Mouse (Mus musculus): Measurements from ENCODE around the gene Babam2.

Babam2 gene

DNA sequence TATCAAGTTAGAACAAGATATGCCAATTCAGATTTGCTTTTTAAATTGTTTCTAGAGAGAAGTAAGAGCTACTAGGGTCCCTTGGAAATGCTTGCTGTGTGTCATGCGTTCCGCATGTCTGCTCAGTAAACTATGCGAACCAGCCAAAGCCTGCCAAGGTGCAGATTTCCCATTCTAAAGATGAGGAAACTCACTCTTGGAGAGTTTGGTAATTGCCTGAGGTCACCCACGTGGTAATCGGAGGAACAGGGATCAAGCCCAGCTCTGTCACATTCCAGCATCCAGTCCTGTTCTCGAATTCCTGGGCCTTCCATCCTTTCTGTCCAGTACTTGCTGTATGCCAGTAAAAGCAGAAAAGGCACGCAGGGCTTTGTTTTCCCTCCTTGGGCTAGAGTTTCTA lies 345.7 kb downstream of the Babam2 start:
- CTCF ChIA-PET = no interaction called here

DNA sequence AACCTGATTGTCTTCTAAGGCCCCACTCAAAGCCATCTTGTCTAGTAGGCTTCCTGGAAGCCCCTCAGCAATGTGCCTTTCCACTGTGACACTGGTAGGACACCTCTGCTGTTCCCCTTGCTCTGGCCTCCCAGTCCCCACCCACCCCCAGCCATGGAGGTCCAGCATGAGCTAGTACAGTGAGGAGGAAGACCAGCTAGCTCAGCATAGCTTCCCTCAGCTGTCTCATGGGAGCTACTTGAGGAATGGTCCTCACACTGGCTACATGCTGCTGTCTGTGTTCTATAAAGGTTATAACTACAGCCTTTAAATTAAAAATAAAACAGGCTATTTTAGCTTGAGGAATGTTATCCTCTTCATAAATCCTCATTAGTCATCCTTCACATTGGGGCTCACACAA lies 346.5 kb downstream of the Babam2 start:
- CTCF ChIA-PET = interaction anchor here (0.6 kb wide), 2 partner anchors 46 to 246 kb away, joined by 5 read pairs; no protein-coding TSS in a partner anchor

DNA sequence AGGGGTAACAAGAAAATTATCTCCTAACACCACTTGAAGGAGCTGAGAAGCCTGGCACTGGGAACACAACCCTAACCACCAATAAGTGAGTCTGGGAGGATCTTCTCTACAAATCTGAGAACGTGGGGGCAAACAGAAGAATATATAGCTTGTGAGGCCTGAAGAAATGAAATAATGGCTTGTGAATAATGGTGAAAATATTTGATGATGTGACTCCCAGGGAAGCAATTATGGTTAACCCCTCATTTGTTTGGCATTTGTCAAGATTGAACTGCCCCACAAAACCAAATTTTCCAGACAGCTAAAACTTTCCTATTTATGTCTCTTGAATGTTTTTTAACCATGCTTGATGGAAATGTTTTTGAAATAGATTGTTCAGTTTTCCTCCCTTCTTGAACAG lies 354.4 kb downstream of the Babam2 start:
- CTCF ChIA-PET = no interaction called here

DNA sequence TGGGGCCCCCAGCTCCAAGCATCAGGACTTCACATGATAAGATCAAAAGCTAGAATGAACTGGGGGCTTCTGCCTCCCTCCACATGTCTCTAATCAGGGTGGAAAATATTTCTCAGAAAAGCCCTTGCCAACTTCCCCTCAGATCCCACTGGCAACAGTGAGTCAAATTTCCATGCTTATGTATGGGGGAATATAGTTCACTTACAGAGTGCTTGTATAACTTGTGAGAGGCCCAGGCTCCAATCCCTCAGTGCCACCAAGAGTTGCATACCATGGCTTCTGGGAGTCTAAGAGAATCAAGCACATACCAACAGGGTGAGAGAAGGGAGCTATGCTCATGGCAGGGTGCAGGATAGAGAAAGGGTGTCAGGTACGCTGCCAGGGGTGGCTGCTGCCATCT lies 355.0 kb downstream of the Babam2 start:
- CTCF ChIA-PET = no interaction called here

DNA sequence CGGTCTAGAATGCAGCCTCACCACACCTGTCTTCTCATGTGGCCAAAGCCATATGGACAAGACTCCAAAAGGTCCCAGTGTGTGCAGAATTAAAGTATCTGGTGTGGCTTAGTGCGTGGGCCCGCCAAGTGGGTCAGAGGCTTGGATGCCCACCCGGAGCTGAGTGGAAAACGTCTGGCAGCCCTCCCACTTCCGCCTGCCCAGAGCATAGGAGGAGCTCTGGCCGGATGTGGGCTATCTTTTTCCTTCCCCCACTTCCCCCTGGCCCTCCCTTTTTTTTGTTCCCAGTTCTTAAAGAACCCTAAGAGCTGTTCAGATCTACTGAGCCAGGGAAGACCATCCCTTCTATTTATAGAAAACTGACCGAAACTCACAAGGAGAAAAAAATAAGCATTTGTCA lies 356.0 kb downstream of the Babam2 start:
- CTCF ChIA-PET = interaction anchor here (0.6 kb wide), 1 partner anchor 174 kb away, joined by 4 read pairs; no protein-coding TSS in a partner anchor

DNA sequence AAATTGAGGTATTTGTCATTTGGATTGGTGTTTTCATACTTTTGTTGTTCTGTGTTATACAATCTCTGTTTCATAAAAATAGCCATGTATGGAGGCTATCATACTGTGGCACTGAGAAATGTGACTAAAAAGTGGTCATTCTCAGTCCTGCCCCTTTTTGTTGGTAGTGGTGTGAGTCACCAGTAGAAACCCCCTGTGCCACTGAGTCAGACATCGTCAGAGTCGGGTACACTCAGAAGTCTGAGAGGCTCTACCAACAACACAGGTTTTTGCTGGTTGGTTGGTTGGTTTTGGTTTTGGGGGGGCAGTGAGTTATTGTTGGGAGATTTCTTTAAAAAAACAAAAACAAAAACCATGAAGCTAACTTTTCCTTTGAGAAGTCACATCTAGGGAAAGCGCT lies 358.2 kb downstream of the Babam2 start:
- CTCF ChIA-PET = no interaction called here

DNA sequence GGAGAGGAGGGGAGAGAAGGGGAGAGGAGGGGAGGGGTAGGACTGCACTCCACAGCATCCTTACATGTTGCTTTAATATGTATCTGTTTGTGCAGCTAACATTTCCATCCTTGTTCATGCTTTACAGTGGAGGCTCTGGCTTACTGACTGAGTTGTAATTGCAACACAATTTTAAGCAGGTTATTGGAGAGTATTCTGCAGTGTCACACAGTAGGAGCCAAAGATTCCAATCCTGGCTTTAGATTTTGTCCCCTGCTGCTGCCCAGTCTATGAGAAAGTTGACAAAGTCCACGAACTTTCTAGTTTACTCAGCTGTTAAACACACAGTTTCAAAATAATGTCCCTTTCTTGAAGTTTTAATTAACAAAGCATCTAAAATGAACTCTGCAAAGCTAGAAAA lies 358.6 kb downstream of the Babam2 start:
- CTCF ChIA-PET = no interaction called here

DNA sequence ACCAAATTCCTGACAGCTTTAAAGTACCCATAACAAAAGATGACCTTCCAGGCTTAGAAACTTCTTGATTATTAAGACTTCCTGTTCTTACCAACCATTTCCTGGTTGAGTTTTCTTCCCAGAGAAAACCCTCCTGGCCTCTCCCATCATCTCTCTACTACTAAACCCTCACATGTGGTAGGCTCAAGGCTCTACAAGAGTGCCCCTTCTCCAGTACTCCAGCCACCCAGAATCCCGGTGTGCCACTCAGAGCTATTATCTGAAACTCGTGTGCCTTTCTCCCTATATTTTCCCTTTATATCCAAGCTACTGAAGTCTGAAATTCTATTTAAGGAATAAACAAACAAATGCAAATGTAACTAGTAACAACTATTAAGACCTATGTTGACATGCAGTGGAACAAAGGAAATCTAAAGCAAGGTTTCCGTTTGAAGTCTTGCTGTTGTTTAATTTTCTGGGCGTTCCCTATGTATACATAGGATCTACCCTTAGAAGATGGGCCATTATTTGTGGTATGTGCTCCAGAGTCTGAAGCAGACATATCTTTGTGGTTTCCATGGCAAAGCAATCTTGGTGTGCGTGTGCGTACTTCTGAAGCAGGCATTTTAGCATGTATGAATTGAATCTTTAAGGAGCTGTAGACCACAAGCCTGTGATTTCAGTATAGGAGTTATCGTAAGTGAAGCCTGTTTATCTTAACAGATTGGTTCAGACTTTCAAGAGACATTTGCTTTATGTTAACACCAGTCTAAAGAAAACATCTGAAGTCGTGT lies 361.2 kb downstream of the Babam2 start:
- CTCF ChIA-PET = no interaction called here

DNA sequence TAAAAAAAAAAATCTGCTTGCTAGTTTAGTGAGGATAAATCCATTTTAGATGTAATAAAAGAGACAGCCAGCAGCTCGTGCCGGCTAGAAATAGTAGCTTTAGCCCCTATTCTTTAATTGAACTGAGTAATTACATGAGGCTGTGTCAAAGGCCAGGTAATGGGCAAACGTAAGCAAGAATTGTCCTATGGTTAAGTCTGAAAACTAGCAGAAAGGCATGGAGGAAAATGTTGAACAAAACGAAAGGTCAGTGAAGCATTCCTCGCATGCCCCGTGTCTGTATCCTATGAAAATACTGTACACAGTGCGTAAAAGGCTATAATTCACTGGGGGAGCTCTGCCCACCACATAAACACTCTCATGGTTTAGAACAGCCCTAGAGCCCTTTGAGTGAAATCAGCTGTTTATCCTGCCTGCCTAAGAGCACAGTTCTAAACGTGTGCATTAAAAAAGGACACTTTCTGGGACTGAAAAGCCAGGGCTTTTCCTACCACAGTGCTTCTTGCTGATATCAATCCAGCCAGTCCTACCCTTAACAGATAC lies 361.8 kb downstream of the Babam2 start:
- CTCF ChIA-PET = no interaction called here

DNA sequence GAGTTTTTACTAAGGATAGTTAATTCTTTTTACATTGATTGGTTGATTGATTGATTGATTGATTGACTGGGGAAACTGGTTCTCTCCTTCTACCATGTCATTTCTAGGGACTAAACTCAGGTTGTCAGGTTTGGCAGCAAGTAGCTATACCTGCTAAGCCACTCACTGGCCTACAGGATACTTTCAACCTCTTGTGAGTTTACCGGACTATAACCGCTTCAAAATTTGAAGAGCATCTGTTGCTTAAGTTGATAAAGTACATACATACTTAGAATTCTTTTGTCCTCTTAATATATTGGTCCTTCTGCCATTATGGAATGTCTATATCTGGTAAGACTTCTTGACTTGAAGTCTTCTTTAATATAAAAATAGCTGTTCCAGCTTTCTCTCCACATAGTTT lies 363.0 kb downstream of the Babam2 start:
- CTCF ChIA-PET = no interaction called here

DNA sequence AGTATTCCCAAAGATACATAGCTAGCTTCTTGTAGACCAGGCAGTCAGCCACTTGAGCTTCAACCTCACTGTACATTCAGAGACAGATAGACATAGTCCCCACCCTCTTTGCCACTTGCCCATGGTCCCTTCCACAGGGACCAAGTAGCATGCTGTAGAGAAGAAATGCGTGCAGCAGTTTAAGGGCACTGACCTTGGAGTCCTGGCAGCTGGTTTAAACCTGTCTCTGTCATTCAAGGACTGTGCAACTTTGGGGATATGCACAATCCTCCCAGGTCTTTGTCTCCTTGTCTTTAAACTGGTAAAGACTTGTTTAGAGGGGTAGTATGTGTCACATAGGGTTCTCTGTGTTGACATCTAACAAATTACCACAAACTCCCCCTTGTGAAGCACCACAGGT lies 364.4 kb downstream of the Babam2 start:
- CTCF ChIA-PET = no interaction called here

DNA sequence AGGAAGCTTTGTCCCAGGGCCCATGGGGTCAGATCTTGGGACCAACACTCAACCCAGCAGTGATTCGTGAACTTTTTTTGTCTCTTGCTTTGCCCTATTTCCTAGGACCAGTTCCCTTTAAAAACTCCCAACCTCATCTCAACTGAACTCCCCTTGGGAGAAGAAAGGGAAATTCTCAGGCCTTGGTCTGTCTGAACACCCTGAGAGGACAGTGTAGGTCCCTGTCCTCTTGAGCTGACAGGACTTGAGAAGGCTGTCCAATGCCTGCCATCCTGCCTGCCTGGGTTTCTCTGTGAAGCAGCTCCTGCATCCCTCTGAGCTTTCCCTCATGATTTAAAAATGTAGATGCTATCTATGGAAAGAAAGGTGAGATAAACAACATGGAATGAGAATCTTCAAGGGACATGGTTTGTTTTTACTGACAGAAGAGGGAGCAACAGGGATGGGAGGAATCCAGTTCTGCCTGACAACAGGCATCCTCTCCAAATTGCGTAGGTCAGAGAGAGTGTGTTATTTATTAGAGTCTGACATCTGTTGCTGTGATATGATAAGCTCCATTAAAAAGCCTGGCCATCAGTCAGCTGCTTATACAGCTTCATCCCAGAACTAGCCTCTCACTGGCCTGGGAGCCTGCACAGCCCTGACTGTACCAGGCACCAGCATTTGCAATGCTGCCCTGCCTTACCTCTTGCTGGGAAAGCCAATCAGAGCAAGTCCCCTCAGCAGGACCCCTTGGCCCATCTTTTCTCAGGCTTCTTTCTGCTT lies 367.0 kb downstream of the Babam2 start:
- CTCF ChIA-PET = no interaction called here

DNA sequence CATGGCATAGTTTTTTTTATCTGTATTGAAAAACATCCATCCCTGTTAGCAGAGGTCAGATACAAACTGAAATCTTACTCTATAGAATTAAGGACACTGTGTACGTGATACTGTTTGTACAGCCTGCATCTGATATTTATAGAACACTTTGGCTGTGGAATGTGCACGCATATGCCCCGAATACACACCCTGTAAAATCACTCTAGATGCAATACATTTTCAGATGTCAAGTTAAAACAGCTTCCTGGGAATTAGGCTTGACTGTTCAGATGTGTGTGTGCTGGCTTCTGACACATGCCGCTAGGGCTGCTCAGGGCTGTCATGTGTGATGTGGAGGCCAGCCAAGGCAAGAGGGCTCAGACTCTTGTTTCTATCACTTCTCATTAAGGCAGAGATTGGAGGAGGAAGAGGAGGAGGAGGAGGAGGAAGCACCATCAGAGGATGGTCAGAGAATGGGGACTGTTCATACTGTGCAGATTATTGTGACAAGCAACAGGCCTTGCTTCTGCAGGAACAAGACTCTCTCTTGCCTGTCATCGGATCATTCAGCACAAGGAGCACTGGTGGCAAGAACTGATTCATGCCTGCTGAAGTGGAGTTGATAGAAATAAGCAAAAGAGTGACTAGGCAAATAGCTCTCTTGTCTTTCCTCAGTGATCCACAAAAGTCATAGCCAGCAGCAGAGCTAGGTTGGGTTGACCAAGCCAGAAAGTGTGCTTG lies 368.7 kb downstream of the Babam2 start:
- CTCF ChIA-PET = interaction anchor here (0.5 kb wide), 1 partner anchor 33 kb away, joined by 7 read pairs; no protein-coding TSS in a partner anchor

DNA sequence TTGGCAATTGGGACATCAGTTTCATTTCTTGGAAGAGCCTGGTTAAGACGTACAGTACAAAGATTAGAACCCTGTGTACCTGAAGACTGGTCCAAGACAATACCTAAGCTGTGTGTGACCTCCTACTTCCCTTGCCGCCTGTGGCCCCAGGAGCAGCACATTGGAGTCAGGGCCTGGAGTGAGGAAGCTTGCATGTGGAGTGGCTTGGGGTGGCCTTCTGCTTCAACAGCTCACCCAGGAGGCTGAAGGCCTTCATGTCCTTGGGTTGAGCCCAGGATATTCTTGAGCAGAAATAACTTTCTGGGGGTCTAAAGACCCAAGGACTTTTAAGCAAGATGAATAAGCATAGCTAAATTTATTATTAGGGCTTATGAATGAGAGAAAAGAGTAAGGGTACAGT lies 369.4 kb downstream of the Babam2 start:
- CTCF ChIA-PET = interaction anchor here (0.5 kb wide), 1 partner anchor 34 kb away, joined by 7 read pairs; no protein-coding TSS in a partner anchor

DNA sequence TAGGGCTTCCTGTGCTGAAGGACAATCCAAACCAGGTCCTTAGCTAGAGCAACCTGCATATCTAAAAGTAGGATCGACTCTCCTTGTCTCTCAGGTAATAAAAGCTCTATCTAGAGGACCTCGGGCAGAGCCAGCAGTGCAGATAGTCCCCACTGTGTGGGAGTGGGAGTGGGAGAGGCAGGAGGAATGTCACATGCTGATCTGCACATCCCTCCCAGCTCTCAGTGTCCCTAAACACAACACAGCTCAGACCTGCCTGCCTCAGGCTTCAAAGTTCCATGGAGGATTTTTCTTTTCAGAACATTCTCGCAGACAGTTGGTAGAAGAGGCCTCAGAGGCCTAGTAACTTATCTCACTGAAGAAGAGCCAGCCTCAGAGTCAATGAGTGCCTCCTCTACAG lies 371.1 kb downstream of the Babam2 start:
- CTCF ChIA-PET = no interaction called here

DNA sequence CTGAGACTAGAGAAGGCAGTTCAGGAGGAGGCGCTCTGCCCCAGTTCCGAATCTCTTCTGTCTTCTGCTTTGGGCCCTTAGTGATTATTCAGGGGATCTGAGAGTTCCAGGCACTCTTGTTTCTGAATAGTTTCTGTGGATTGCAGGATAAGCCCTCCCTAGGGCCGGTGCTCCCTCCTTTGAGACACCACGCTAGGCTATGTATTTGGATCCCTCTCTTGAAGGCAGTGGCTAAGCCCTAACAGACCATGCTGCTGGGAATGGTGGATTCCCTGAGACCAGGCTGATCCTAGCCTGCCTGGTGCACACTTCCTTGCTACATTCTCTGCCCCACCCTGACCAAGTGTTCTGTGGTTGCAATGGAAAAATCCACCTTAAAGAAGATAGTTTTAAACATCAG lies 371.6 kb downstream of the Babam2 start:
- CTCF ChIA-PET = no interaction called here

DNA sequence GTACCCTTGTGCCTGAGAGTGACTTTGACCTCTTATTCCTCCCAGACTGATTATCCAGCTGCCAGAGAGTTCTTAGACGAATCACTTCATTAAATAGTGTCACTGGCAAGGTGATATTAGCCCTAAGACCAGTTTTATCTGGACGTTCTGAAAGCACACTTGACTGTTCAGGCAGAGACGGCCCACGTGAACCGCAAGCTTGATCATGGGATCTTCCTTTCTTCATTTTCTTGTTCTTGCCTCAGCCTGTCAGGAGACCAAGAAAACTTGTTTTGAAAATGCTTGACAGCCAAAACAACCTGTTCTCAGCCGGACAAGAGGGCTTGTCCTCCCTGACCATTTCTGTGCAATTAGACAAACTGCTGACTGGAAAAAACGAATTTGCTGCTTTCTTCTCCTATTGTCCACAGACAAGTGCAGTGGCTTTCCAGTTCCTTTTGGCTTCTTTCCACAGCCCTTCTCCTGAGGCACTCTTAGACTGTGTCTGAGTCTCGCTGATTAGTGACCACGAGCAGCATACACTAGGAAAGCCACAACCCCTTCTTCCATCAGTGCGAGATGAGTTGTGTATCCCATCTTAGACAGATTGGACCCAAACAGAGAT lies 372.2 kb downstream of the Babam2 start:
- CTCF ChIA-PET = no interaction called here

DNA sequence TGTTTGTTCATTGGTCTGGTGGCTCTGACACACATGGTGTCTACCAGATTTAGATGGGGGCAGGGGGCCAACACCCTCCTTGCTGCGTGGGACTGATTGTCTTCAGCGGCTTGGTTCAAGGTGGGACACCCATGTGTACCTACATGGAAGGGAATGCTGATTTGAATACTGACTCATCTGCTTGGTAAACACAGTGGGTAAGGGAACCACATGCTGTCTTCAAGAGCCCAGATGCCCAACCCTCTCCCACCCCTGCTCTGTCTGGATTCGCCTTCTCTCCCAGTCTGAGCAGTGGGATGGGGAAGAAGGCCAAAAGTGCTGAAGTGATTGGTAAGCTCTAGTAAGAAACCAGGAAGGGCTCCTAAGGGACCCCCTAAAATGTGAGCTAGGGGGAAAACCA lies 373.3 kb downstream of the Babam2 start:
- CTCF ChIA-PET = no interaction called here

DNA sequence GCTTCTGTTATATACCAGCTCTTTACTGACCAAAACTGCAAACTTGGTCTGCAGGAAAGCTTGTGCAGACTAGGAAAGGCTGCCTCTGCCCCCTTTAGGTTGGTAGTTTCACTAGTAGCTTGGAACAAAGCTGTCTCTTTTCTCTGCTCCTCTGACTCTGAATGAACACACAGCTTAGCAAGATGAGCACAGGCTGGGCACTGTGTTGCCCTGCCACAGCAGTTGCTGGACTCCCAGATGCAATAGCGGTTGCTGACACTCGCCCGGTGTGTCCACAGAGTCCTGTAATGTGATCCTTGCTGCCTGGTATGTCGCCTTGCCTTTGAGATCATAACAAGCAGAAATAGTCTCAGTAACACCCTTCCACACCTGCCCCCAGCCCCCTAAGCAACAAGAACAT lies 373.8 kb downstream of the Babam2 start:
- CTCF ChIA-PET = no interaction called here

DNA sequence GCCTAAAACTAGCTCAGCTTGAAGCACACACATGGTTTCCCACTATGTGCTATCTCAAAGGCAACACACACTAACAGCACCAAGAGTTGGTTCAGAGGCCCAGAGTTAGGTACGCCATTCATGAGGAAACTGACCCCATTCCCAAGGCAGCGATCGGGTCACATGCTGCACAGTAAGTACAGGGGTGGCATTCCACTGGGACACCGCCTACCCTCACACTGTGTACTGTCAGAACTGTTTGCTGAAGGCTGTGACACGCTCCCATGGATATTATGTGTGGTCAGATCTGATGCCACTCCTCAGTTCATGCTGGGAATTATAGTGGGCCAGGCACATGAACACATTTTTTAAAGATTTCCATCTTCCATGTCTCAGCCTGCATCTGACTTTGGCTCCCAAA lies 374.3 kb downstream of the Babam2 start:
- CTCF ChIA-PET = no interaction called here

DNA sequence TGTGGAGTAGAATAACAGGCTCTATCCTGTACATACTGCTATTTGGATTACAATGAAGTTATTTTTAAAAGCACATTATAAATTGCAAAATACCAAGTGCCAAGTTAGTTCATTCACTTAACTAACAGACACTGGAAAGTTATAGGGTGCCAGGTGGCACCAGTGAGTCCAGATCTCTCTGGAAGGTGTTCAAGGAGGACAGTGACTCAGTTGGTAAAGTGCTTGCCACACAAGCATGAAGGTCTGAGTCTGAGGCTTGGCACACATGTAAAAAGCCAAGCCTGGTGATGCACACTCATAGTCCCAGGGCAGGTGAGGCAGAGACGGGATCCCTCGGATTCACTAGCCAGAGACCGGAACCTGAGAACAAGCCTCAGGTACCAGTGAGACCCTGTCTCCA lies 375.4 kb downstream of the Babam2 start:
- CTCF ChIA-PET = no interaction called here

DNA sequence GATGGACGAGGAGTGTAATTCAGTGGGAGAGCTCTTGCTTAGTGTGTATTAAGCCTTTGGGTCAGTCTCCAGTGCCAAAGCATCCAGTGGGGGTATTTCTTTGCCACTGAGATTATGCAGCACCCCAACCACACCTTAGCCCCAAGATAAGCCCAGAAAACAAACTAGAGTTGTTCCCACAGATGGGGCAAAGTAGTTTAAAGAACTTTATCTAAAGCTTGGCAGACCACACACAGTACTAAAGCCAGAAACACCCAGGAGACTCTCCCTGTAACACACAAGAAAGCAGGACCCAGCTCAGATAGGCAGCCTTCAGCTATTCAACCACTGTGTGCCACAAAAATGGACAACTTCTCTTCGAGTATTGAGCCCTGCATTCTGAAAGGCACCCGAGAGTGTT lies 376.6 kb downstream of the Babam2 start:
- CTCF ChIA-PET = interaction anchor here (0.7 kb wide), 1 partner anchor 38 kb away, joined by 4 read pairs; no protein-coding TSS in a partner anchor

All from spleen, embryonic (tissue).